Mouse (Mus musculus) neural tube, embryonic 11.5 days (tissue): ENCODE measurements around the gene Erf. TPM values are rescaled to one million over a fixed set of nuclear protein-coding genes. Genes with fewer than 3 reads are reported as not detected.

Experiments
- ATAC-seq: fragments of 200-750 bp; cut with Nextera tagmentation; 2 replicates; pipeline ENCODE4 v1.8.0; 2017; ENCODE audit warnings: moderate number of reproducible peaks, mild to moderate bottlenecking, moderate TSS enrichment, moderate library complexity; ENCODE audit not compliant: insufficient read depth, low FRiP score, low TSS enrichment
- DNase-seq: peaks from one replicate; pipeline ENCODE4 v3.0.0-alpha.2; 2015; ENCODE audit warnings: low spot score
- H3K27ac ChIP-seq: fragments of 300-500 bp; sonication (generic); 2 replicates; pipeline ENCODE4 v1.5.1; 2014; ENCODE audit warnings: low read depth, mild to moderate bottlenecking, low read length
- H3K27me3 ChIP-seq: fragments of 300-500 bp; sonication (generic); 2 replicates; pipeline ENCODE4 v1.6.1; 2014; ENCODE audit warnings: mild to moderate bottlenecking, low read length, mixed read lengths; ENCODE audit not compliant: control insufficient read depth, insufficient read depth
- H3K36me3 ChIP-seq: fragments of 300-500 bp; sonication (generic); 2 replicates; pipeline ENCODE4 v1.6.1; 2014; ENCODE audit warnings: mild to moderate bottlenecking, low read length, moderate library complexity, mixed read lengths; ENCODE audit not compliant: control insufficient read depth, insufficient read depth
- H3K4me1 ChIP-seq: fragments of 300-500 bp; sonication (generic); 2 replicates; pipeline ENCODE4 v1.6.1; 2014; ENCODE audit warnings: low read length, mixed read lengths; ENCODE audit not compliant: control insufficient read depth, insufficient read depth
- H3K4me2 ChIP-seq: fragments of 300-500 bp; sonication (generic); 2 replicates; pipeline ENCODE4 v1.6.1; 2014; ENCODE audit warnings: low read depth, mild to moderate bottlenecking, moderate library complexity
- H3K4me3 ChIP-seq: fragments of 300-500 bp; sonication (generic); 2 replicates; pipeline ENCODE4 v1.5.1; 2014; ENCODE audit warnings: low read depth, low read length
- H3K9ac ChIP-seq: fragments of 300-500 bp; sonication (generic); 2 replicates; pipeline ENCODE4 v1.6.1; 2014; ENCODE audit warnings: mild to moderate bottlenecking, low read length
- H3K9me3 ChIP-seq: fragments of 300-500 bp; sonication (generic); 2 replicates; pipeline ENCODE4 v1.6.1; 2016; ENCODE audit warnings: low read length; ENCODE audit not compliant: control insufficient read depth
- WGBS: fragments of 180-500 bp; shearing (Covaris S2); extraction: QIAGEN DNeasy Blood & Tissue Kit; methylation state at CpG from one replicate; pipeline ENCODE4 v1.1.7; 2014; 5-methylcytosine and 5-hydroxymethylcytosine counted together
- polyA plus RNA-seq: library from polyadenylated mRNA; unstranded; fragments of >200 nt; fragmentation: Nextera tagmentation; extraction: Ambion mirVana; gene quantifications from 2 replicates; pipeline ENCODE4 v1.2.1, GENCODE M21; 2014

The Erf gene
- polyA plus RNA-seq, 1 experiment from 2014 or later: 16.7 TPM

DNA sequence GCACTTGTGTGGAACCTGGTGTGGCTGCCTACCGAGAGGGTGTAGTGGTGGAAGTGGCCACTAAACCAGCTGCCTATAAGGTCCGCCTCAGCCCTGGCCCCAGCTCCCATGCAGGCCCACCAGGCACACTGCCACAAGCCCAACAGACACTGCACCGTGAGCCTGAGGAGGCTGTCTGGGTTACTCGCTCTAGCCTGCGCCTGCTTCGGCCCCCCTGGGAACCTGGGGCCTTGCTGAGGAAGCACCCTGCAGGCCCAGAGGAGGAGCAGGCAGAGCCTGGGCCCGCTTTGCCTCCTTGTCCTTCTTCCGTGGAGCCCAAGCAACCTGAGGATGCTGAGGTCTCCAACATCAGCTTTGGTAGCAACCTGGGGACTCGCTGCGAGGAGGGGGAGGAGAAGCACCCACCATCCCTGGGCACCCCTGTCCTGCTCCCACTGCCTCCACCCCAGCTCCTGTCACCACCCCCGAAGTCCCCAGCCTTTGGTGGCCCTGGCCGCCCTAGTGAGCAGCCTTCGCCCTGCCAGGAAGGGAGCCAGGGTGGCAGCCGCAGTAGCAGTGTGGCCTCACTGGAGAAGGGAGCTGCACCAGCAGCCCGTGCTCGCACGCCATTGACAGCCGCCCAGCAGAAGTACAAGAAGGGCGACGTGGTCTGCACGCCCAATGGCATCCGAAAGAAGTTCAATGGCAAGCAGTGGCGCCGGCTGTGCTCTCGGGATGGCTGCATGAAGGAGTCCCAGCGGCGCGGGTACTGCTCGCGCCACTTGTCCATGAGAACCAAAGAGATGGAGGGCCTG lies 21.3 kb upstream of the Erf start:
- Histone ChIP-seq H3K27me3 (no peaks in the 10 kb centered on the region), H3K4me2 (no peak overlapping the region), H3K9ac (no peak overlapping the region), H3K4me1 (peaks cover 11% of the 10 kb centered on the region; the same call in 1 of the 2 replicates), H3K9me3 (no peaks in the 10 kb centered on the region), H3K4me3 (no peak overlapping the region), H3K27ac (no peak overlapping the region), H3K36me3 (no peaks in the 10 kb centered on the region; the same call in 1 of the 2 replicates)
- no peak for ATAC-seq
- no peak for DNase-seq
- WGBS: 91% methylated on average over 30 of the region's 30 CpGs

DNA sequence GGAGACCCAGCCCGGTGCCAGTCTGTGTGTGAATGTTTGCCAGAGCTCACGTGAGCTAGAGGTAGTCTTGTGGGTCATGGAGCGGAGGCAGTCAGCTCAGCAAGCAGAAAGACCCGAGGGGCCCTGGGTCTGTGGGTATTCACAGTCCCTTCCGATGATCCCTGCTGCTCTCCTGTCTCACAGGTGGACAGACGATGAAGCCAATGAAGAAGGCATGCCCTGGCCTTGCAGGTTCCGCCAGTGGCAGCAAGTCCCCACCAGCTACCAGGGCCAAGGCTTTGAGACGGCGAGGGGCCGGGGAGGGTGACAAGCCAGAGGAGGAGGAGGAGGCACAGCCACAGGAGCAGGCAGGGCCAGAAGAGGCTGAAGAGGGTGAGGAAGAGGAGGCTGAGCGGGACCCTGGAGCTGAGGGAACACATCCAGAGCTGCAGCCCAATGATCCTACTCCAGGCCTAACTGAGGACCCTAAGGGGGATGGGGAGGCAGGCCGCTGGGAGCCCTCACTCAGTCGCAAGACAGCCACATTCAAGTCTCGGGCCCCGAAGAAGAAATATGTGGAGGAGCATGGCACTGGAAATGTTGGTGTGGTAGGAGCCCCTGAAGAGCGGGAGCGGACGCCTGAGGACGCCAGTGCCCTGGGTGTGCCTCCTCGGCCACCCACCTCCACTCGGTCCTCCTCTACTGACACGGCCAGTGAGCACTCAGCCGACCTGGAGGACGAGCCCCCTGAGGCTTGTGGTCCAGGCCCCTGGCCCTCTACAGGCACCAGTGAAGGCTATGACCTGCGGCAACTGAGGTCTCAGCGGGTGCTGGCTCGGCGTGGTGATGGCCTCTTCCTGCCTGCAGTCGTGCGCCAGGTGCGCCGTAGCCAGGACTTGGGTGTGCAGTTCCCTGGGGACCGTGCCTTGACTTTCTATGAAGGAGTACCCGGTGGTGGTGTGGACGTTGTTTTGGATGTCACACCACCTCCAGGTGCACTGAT lies 20.4 kb upstream of the Erf start:
- Histone ChIP-seq H3K27me3 (no peaks in the 10 kb centered on the region), H3K9ac (no peak overlapping the region), H3K9me3 (no peaks in the 10 kb centered on the region), H3K27ac (no peak overlapping the region), H3K36me3 (no peaks in the 10 kb centered on the region; the same call in 1 of the 2 replicates), H3K4me2 (no peak overlapping the region), H3K4me3 (no peak overlapping the region), H3K4me1 (peaks cover 10% of the 10 kb centered on the region; the same call in 1 of the 2 replicates)
- DNase-seq: no peak
- WGBS: 92% methylated on average over 35 of the region's 35 CpGs
- ATAC-seq: no peak

DNA sequence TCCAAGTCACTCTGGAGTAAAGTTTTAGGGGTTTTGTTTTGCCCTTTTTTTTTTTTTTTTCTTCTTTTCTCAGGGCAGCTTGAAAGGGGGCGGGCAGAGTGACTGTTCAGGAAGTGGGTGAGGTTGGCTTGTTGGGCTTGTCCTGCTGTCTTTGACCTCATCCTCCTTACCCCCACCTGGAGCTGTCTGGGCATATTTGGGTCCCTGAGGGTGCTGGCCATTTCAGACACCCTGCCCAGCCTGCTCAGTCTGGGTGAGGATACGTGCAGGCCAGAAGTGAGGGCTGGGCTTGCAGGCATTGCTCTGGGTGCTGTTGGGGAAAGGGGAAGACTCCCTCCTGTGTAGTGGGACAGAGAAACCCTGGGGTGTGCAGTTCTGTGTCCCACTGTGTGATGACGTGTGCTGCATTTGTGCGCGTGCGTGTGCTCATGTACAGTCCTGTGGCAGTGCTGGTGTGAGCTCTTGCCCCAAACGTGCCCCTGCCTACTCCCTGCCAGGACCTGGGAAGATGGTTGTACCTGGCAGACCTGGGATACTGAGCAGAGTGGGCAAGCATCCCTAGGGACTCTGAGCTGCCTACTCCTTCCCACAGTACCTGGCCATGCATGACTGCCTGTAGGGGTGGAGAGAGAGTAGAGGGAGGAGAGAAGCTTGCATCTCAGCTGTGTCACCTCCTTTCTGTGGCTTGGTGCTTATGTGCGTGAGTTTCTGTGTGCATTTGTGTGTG lies 19.1 kb upstream of the Erf start:
- 87% methylated on average over 8 of the region's 8 CpGs for WGBS
- Histone ChIP-seq H3K36me3 (no peaks in the 10 kb centered on the region; the same call in 1 of the 2 replicates), H3K4me1 (peaks cover 6% of the 10 kb centered on the region; the same call in 1 of the 2 replicates), H3K27me3 (no peaks in the 10 kb centered on the region), H3K4me2 (peak overlapping the region; percentile 16; the same call in 1 of the 2 replicates), H3K4me3 (no peak overlapping the region), H3K27ac (no peak overlapping the region), H3K9ac (no peak overlapping the region; the same call in 1 of the 2 replicates), H3K9me3 (no peaks in the 10 kb centered on the region)
- no peak for DNase-seq
- no peak for ATAC-seq

DNA sequence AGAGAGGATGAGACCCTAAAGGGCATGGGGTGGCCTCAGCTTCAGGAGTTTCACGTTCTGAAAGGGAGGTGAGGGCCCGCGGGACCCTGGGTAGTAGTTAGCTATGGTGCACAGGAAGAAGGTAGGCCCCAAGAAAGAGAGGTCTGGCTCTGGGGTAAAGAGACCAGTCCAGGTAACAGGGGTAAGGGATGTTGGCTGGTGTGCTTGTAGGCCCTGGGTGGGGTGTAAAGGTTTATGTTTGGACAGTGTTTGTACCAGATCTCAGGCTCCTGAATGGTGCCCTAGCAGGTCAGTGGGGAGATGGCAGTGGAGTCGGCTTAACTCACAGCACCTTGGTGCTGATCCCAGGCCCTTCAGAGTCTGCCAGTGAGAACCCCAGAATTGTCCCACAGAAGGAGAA lies 18.5 kb upstream of the Erf start:
- no peak for ATAC-seq
- Histone ChIP-seq H3K36me3 (no peaks in the 10 kb centered on the region; the same call in 1 of the 2 replicates), H3K4me3 (peak overlapping the region; percentile 65), H3K9me3 (no peaks in the 10 kb centered on the region), H3K27ac (no peak overlapping the region), H3K4me2 (peak overlapping the region; percentile 66), H3K9ac (peak overlapping the region; percentile 60), H3K27me3 (no peaks in the 10 kb centered on the region), H3K4me1 (peaks cover 6% of the 10 kb centered on the region; the same call in 1 of the 2 replicates)
- no peak for DNase-seq
- 55% methylated on average over 4 of the region's 4 CpGs for WGBS

DNA sequence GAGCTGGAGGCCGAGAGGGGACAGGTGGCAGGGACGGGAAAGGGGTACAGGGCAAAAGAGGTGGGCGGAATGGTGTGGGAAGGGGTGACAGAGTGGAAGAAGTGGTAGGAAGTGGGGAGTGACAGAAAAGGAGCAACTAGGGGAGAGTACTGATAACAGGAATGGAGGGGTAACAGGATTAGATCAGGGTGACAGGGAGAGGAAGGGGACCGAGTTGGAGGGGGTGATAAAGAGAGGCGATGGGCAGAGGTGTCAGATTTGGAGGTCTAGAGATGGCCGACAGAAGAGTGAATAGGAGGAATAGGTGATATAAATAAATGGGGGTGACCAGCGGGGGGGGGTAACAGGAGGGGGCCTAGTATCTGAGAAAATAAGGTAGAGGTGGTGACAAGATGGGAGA lies 18.0 kb upstream of the Erf start:
- Histone ChIP-seq H3K9me3 (no peaks in the 10 kb centered on the region), H3K27me3 (no peaks in the 10 kb centered on the region), H3K27ac (peak overlapping the region; percentile 58), H3K4me1 (peaks cover 6% of the 10 kb centered on the region; the same call in 1 of the 2 replicates), H3K9ac (peak overlapping the region; percentile 60), H3K4me2 (peak overlapping the region; percentile 66), H3K4me3 (peak overlapping the region; percentile 65), H3K36me3 (no peaks in the 10 kb centered on the region; the same call in 1 of the 2 replicates)
- ATAC-seq (no peak), DNase-seq (no peak)
- 6% methylated on average over 7 of the region's 7 CpGs for WGBS

DNA sequence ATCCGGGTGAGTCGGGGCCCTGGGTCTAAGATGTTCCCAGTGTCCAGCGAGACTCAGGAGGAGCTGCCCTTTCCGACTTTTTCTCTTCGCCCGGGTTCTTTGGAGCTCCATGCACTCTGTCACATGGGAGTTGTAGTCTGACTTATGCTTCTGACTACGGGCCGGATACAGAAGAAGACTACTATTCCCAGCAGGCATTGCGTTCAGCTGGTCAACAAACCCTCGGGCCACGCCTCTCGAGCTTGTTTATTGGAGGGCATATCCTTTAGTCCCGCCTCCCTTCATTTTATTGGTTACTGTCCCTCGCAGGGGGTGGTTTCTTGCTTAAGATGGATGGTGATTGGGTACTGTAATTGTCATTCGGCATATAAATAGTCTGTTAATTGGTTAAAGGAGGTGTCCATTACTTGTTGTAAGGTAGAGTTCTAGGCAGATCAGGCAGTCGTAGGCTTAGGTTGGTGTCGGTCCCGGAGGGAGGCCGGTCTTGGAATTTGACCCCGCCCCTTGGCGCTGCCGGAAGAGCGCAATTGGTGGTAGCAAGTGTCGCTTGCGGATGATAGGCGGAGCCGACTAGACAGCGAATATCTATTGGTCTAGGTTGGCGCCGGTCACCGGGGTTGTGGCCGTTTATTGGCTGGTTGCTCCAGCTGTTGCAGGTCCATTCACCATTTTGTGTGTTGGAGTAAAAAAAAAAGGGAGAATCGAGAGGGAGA lies 17.3 kb upstream of the Erf start:
- peak; percentile 98 for DNase-seq
- WGBS: under 1% methylated on average over 33 of the region's 33 CpGs
- H3K9ac ChIP-seq: peak overlapping the region; percentile 60
- no peaks in the 10 kb centered on the region; the same call in 1 of the 2 replicates for H3K36me3 ChIP-seq
- no peaks in the 10 kb centered on the region for H3K9me3 ChIP-seq
- H3K27me3 ChIP-seq: no peaks in the 10 kb centered on the region
- peak overlapping the region; percentile 58 for H3K27ac ChIP-seq
- H3K4me3 ChIP-seq: peak overlapping the region; percentile 65
- H3K4me1 ChIP-seq: peaks cover 6% of the 10 kb centered on the region; the same call in 1 of the 2 replicates
- peak overlapping the region; percentile 66 for H3K4me2 ChIP-seq
- ATAC-seq: peak; percentile 94

DNA sequence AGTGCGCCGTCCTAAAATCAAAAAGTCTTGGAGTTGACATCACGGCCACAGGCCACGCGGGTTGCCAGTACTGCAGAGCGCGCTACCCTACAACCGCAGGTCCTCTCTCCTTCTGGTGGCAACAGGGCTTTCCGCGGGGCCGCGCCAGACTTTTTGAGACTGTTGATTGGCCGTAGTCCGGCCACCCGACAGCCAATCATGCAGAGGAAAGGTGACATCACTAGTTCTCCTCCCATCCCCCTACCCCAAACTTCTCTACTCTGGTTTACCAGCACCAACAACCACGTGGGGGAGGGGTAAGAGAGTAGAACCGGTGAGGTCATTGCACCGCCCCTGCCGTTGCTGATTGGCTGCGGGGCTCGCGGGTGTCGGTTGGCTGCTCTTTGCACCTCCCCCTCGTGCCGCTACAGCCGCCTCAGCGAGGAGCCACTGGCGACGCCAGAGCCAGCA lies 16.8 kb upstream of the Erf start, which contains the start of gene Cic:
TSS of gene Cic (plus strand) at position 404 of the 450 bp plus-strand sequence.
- Histone ChIP-seq H3K27ac (peak within 1 kb of the TSS; percentile 58), H3K4me2 (peak within 1 kb of the TSS; percentile 66), H3K36me3 (no peaks in the 10 kb centered on the region; the same call in 1 of the 2 replicates), H3K9ac (peak within 1 kb of the TSS; percentile 60), H3K9me3 (no peaks in the 10 kb centered on the region), H3K4me3 (peak within 1 kb of the TSS; percentile 65), H3K4me1 (peaks cover 6% of the 10 kb centered on the region; the same call in 1 of the 2 replicates), H3K27me3 (no peaks in the 10 kb centered on the region)
- under 1% methylated on average over 29 of the region's 29 CpGs for WGBS
- peak; percentile 98 for DNase-seq
- peak; percentile 86 for ATAC-seq
